Mouse (Mus musculus): ENCODE results near the gene 2310030G06Rik. TPM values are rescaled to one million over a fixed set of nuclear protein-coding genes. Genes with fewer than 3 reads are reported as not detected.

Gene 2310030G06Rik
- polyA plus RNA-seq, 1 experiment from 2014 or later: 2.5 TPM

- H3K9me3 ChIP-seq (replicated peaks; ENCODE audit: control insufficient read depth, low read length, poor library complexity, severe bottlenecking): no peaks in the 10 kb centered on the region
- H3K4me1 ChIP-seq (ENCODE audit: control insufficient read depth, insufficient read depth, low read length): peaks cover 2% of the 10 kb centered on the region; the same call in 1 of the 2 replicates
- H3K36me3 ChIP-seq (ENCODE audit: control insufficient read depth, insufficient read depth, low read length): no peaks in the 10 kb centered on the region
- ATAC-seq: no peak
- no peak within 1 kb of the TSS for H3K4me2 ChIP-seq (ENCODE audit: low read length)
- H3K4me3 ChIP-seq (ENCODE audit: low read depth, low read length): no peak within 1 kb of the TSS
- WGBS: 75% methylated on average over 22 of the region's 22 CpGs
- peaks cover 5% of the 10 kb centered on the region for H3K27me3 ChIP-seq (ENCODE audit: control insufficient read depth, insufficient read depth, low read depth, low read length)
- H3K27ac ChIP-seq (ENCODE audit: low read length): no peak within 1 kb of the TSS
- no peak within 1 kb of the TSS for H3K9ac ChIP-seq (ENCODE audit: low read depth, low read length)
Observed at GRCm38 (mm10) chr9:50751323-50751722, 5.0 kb upstream of the 2310030G06Rik start, which contains the start of gene Cryab. TSS of gene Cryab (plus strand) at chr9:50751325.

GRCm38 (mm10) chr9:50750706-50751105 lies 4.4 kb upstream of the 2310030G06Rik start:
- Histone ChIP-seq H3K4me1 (ENCODE audit: control insufficient read depth, insufficient read depth, low read length) (peaks cover 2% of the 10 kb centered on the region; the same call in 1 of the 2 replicates), H3K36me3 (ENCODE audit: control insufficient read depth, insufficient read depth, low read length) (no peaks in the 10 kb centered on the region), H3K4me2 (ENCODE audit: low read length) (no peak overlapping the region), H3K9ac (ENCODE audit: low read depth, low read length) (no peak overlapping the region), H3K27ac (ENCODE audit: low read length) (no peak overlapping the region), H3K27me3 (ENCODE audit: control insufficient read depth, insufficient read depth, low read depth, low read length) (peaks cover 5% of the 10 kb centered on the region), H3K4me3 (ENCODE audit: low read depth, low read length) (no peak overlapping the region), H3K9me3 (replicated peaks; ENCODE audit: control insufficient read depth, low read length, poor library complexity, severe bottlenecking) (no peaks in the 10 kb centered on the region)
- no peak for ATAC-seq
- WGBS: 66% methylated on average over 6 of the region's 6 CpGs

- 15% methylated on average over 7 of the region's 7 CpGs for WGBS
Observed at GRCm38 (mm10) chr9:50745806-50746205, 530 bp downstream of the 2310030G06Rik start.

GRCm38 (mm10) chr9:50742744-50743143 lies 3.6 kb downstream of the 2310030G06Rik start:
- H3K27me3 ChIP-seq (ENCODE audit: control insufficient read depth, insufficient read depth, low read depth, low read length): peaks cover 4% of the 10 kb centered on the region
- ATAC-seq: no peak
- H3K9ac ChIP-seq (ENCODE audit: low read depth, low read length): no peak overlapping the region
- H3K27ac ChIP-seq (ENCODE audit: low read length): no peak overlapping the region
- no peaks in the 10 kb centered on the region for H3K9me3 ChIP-seq (replicated peaks; ENCODE audit: control insufficient read depth, low read length, poor library complexity, severe bottlenecking)
- no peaks in the 10 kb centered on the region for H3K36me3 ChIP-seq (ENCODE audit: control insufficient read depth, insufficient read depth, low read length)
- no peak overlapping the region for H3K4me3 ChIP-seq (ENCODE audit: low read depth, low read length)
- peaks cover 8% of the 10 kb centered on the region for H3K4me1 ChIP-seq (ENCODE audit: control insufficient read depth, insufficient read depth, low read length)
- H3K4me2 ChIP-seq (ENCODE audit: low read length): no peak overlapping the region
- 74% methylated on average over 2 of the region's 2 CpGs for WGBS

More at GRCm38 (mm10) chr9:50745806-50746205, 530 bp downstream of the 2310030G06Rik start:
- Histone ChIP-seq H3K9me3 (replicated peaks; ENCODE audit: control insufficient read depth, low read length, poor library complexity, severe bottlenecking) (no peaks in the 10 kb centered on the region), H3K9ac (ENCODE audit: low read depth, low read length) (0 out of 2 replicates have a peak overlapping the region, but pooled peaks have one; percentile 53), H3K4me1 (ENCODE audit: control insufficient read depth, insufficient read depth, low read length) (peaks cover 2% of the 10 kb centered on the region; the same call in 1 of the 2 replicates), H3K27ac (ENCODE audit: low read length) (no peak overlapping the region), H3K4me2 (ENCODE audit: low read length) (peak overlapping the region; percentile 66), H3K4me3 (ENCODE audit: low read depth, low read length) (peak overlapping the region; percentile 37; the same call in 1 of the 2 replicates), H3K36me3 (ENCODE audit: control insufficient read depth, insufficient read depth, low read length) (no peaks in the 10 kb centered on the region), H3K27me3 (ENCODE audit: control insufficient read depth, insufficient read depth, low read depth, low read length) (peaks cover 5% of the 10 kb centered on the region)
- no peak for ATAC-seq

GRCm38 (mm10) chr9:50742261-50742660 lies 4.1 kb downstream of the 2310030G06Rik start:
- Histone ChIP-seq H3K36me3 (ENCODE audit: control insufficient read depth, insufficient read depth, low read length) (no peaks in the 10 kb centered on the region), H3K27ac (ENCODE audit: low read length) (no peak overlapping the region), H3K9me3 (replicated peaks; ENCODE audit: control insufficient read depth, low read length, poor library complexity, severe bottlenecking) (no peaks in the 10 kb centered on the region), H3K27me3 (ENCODE audit: control insufficient read depth, insufficient read depth, low read depth, low read length) (peaks cover 2% of the 10 kb centered on the region; the same call in 1 of the 2 replicates), H3K4me3 (ENCODE audit: low read depth, low read length) (no peak overlapping the region), H3K4me1 (ENCODE audit: control insufficient read depth, insufficient read depth, low read length) (peaks cover 8% of the 10 kb centered on the region), H3K9ac (ENCODE audit: low read depth, low read length) (no peak overlapping the region), H3K4me2 (ENCODE audit: low read length) (no peak overlapping the region)
- ATAC-seq: no peak
- WGBS: 84% methylated on average over 3 of the region's 3 CpGs

GRCm38 (mm10) chr9:50740867-50741784 lies 5.2 kb downstream of the 2310030G06Rik start:
- Histone ChIP-seq H3K36me3 (ENCODE audit: control insufficient read depth, insufficient read depth, low read length) (no peaks in the 10 kb centered on the region), H3K4me3 (ENCODE audit: low read depth, low read length) (no peak overlapping the region), H3K27me3 (ENCODE audit: control insufficient read depth, insufficient read depth, low read depth, low read length) (no peaks in the 10 kb centered on the region), H3K9me3 (replicated peaks; ENCODE audit: control insufficient read depth, low read length, poor library complexity, severe bottlenecking) (no peaks in the 10 kb centered on the region), H3K4me1 (ENCODE audit: control insufficient read depth, insufficient read depth, low read length) (peaks cover 6% of the 10 kb centered on the region), H3K27ac (ENCODE audit: low read length) (no peak overlapping the region), H3K4me2 (ENCODE audit: low read length) (no peak overlapping the region), H3K9ac (ENCODE audit: low read depth, low read length) (no peak overlapping the region)
- ATAC-seq: no peak
- 86% methylated on average over 14 of the region's 14 CpGs for WGBS

GRCm38 (mm10) chr9:50738914-50739870 lies 7.1 kb downstream of the 2310030G06Rik start, which contains the start of gene Dixdc1:
TSS of gene Dixdc1 (minus strand) at chr9:50739517.
- ATAC-seq: peak; percentile 94
- Histone ChIP-seq H3K27me3 (ENCODE audit: control insufficient read depth, insufficient read depth, low read depth, low read length) (no peaks in the 10 kb centered on the region), H3K4me2 (ENCODE audit: low read length) (peak within 1 kb of the TSS; percentile 78), H3K4me3 (ENCODE audit: low read depth, low read length) (peak within 1 kb of the TSS; percentile 42), H3K4me1 (ENCODE audit: control insufficient read depth, insufficient read depth, low read length) (peaks cover 9% of the 10 kb centered on the region), H3K9me3 (replicated peaks; ENCODE audit: control insufficient read depth, low read length, poor library complexity, severe bottlenecking) (no peaks in the 10 kb centered on the region), H3K9ac (ENCODE audit: low read depth, low read length) (peak within 1 kb of the TSS; percentile 43), H3K27ac (ENCODE audit: low read length) (no peak within 1 kb of the TSS), H3K36me3 (ENCODE audit: control insufficient read depth, insufficient read depth, low read length) (no peaks in the 10 kb centered on the region)
- WGBS: 13% methylated on average over 36 of the region's 36 CpGs

GRCm38 (mm10) chr9:50734989-50735388 lies 11.3 kb downstream of the 2310030G06Rik start:
- peak overlapping the region; percentile 14; the same call in 1 of the 2 replicates for H3K4me3 ChIP-seq (ENCODE audit: low read depth, low read length)
- ATAC-seq: no peak

More at GRCm38 (mm10) chr9:50734989-50735388, 11.3 kb downstream of the 2310030G06Rik start:
- H3K27me3 ChIP-seq (ENCODE audit: control insufficient read depth, insufficient read depth, low read depth, low read length): no peaks in the 10 kb centered on the region
- no peaks in the 10 kb centered on the region for H3K9me3 ChIP-seq (replicated peaks; ENCODE audit: control insufficient read depth, low read length, poor library complexity, severe bottlenecking)
- peak overlapping the region; percentile 35 for H3K4me2 ChIP-seq (ENCODE audit: low read length)
- WGBS: 4% methylated on average over 9 of the region's 9 CpGs
- H3K27ac ChIP-seq (ENCODE audit: low read length): no peak overlapping the region
- no peaks in the 10 kb centered on the region for H3K36me3 ChIP-seq (ENCODE audit: control insufficient read depth, insufficient read depth, low read length)
- peak overlapping the region; percentile 31; the same call in 1 of the 2 replicates for H3K9ac ChIP-seq (ENCODE audit: low read depth, low read length)
- peaks cover 13% of the 10 kb centered on the region for H3K4me1 ChIP-seq (ENCODE audit: control insufficient read depth, insufficient read depth, low read length)
